Comparison of ENCODE assay signal across 9 mouse cellular contexts in genomic region chr10:44448165-44448564, GRCm38 (mm10).
DNase-seq lines count a peak whose midpoint lies in the region; ATAC-seq and TF ChIP-seq lines count a peak whose summit lies in the region.
"Had no signal": no experiment of that assay in that cellular context is flagged by ENCODE, and none has a peak within 500 bp of the region (broad histone marks: within the 10 kb centered on the region; RNA-seq: fewer than 3 reads in every experiment).

No protein-coding gene starts in this region.

- 28% methylated on average over 12 of the region's 12 CpGs for WGBS in kidney, postnatal 0 days
- WGBS in cerebellum, adult 2 months, result 80% methylated on average over 12 of the region's 12 CpGs

- DNase-seq in kidney, postnatal 0 days (ENCODE audit: low spot score), result peak; percentile 54
- no peak for DNase-seq in kidney, adult 9 months
- peak; percentile 37 for DNase-seq in lung, postnatal 14 days
- peak; percentile 82 for DNase-seq in thymus, postnatal 14 days
- no peak for DNase-seq in gastrocnemius, postnatal 14 days
- DNase-seq in cerebellum, adult 2 months, result no peak
- no peak for DNase-seq in testis, postnatal 14 days (ENCODE audit: low spot score)

- intact Hi-C loops in gastrocnemius, postnatal 14 days (cut with DNase I; ENCODE audit: low total_unique reads), result no loop called here

- no peak overlapping the region for H3K9ac ChIP-seq in kidney, postnatal 0 days (ENCODE audit: low read depth, low read length)
- H3K9ac ChIP-seq: neural tube, embryonic 13.5 days had no signal

- no peaks in the 10 kb centered on the region for H3K27me3 ChIP-seq in kidney, postnatal 0 days (ENCODE audit: insufficient read depth, low read length)
- no peaks in the 10 kb centered on the region for H3K27me3 ChIP-seq in cerebellum, adult 2 months (ENCODE audit: control insufficient read depth, insufficient read depth, low read length)
- H3K27me3 ChIP-seq: neural tube, embryonic 13.5 days had no signal

- H3K27ac ChIP-seq in kidney, postnatal 0 days, result no peak overlapping the region
- H3K27ac ChIP-seq in cerebellum, adult 2 months (ENCODE audit: insufficient read depth, low read length), result no peak overlapping the region
- H3K27ac ChIP-seq: neural tube, embryonic 13.5 days had no signal

- no peak for TF ChIP-seq POLR2A in cerebellum, adult 2 months (IDR thresholded peaks at IDR 0.05; ENCODE audit: borderline replicate concordance, insufficient read depth, low read length)

- H3K4me2 ChIP-seq in kidney, postnatal 0 days (ENCODE audit: low read length), result peak overlapping the region; percentile 16; the same call in 1 of the 2 replicates
- H3K4me2 ChIP-seq: neural tube, embryonic 13.5 days had no signal

- no peaks in the 10 kb centered on the region for H3K9me3 ChIP-seq in kidney, postnatal 0 days (replicated peaks; ENCODE audit: low read length)
- H3K9me3 ChIP-seq: neural tube, embryonic 13.5 days had no signal

- H3K4me3 ChIP-seq in kidney, postnatal 0 days (replicated peaks; ENCODE audit: low read depth, low read length), result no peak overlapping the region
- H3K4me3 ChIP-seq in cerebellum, adult 2 months (replicated peaks; ENCODE audit: insufficient read depth, low read depth, low read length), result no peak overlapping the region
- H3K4me3 ChIP-seq: neural tube, embryonic 13.5 days had no signal

- ATAC-seq in kidney, postnatal 0 days (replicated peaks; ENCODE audit: low FRiP score, low read depth), result no peak
- peak; percentile 74 for ATAC-seq in inflammation-experienced regulatory T-cells, adult 6 months

- H3K4me1 ChIP-seq in kidney, postnatal 0 days (replicated peaks; ENCODE audit: insufficient read depth, low read length), result no peaks in the 10 kb centered on the region
- H3K4me1 ChIP-seq in cerebellum, adult 2 months (ENCODE audit: control insufficient read depth, insufficient read depth, low read length), result no peaks in the 10 kb centered on the region
- H3K4me1 ChIP-seq: neural tube, embryonic 13.5 days had no signal

- no peak for TF ChIP-seq CTCF in kidney, postnatal 0 days (IDR thresholded peaks at IDR 0.05; ENCODE audit: low read depth)
- no peak for TF ChIP-seq CTCF in cerebellum, adult 2 months (IDR thresholded peaks at IDR 0.05; ENCODE audit: borderline replicate concordance, insufficient read depth, low read depth, low read length)

- no peaks in the 10 kb centered on the region for H3K36me3 ChIP-seq in kidney, postnatal 0 days (ENCODE audit: insufficient read depth, low read length)
- H3K36me3 ChIP-seq: neural tube, embryonic 13.5 days had no signal

Comparison
In these comparisons a context has a peak if more than half of its experiments do, and no peak if none do; other contexts are left out.
1. DNase-seq: peak in kidney, postnatal 0 days (single experiment), lung, postnatal 14 days (single experiment) and thymus, postnatal 14 days (single experiment); none in kidney, adult 9 months (single experiment), gastrocnemius, postnatal 14 days (single experiment), cerebellum, adult 2 months (0 of 2) and testis, postnatal 14 days (single experiment).